Mouse (Mus musculus) embryonic facial prominence, embryonic 12.5 days (tissue): ENCODE measurements at regions not wholly inside any gene's neighbourhood (a gene's known extent, or its start where the extent isn't known, plus 50 kb on each side); places are given as distances from the start of the nearest gene placed in this dataset.

Experiments
- ATAC-seq: fragments of 200-750 bp; cut with Nextera tagmentation; 2 replicates; pipeline ENCODE4 v1.8.0; 2017; ENCODE audit not compliant: insufficient number of reproducible peaks, insufficient read depth, low FRiP score, low TSS enrichment
- H3K27ac ChIP-seq: fragments of 300-500 bp; sonication (generic); 2 replicates; pipeline ENCODE4 v1.5.1; 2016; ENCODE audit warnings: mild to moderate bottlenecking
- H3K27me3 ChIP-seq: fragments of 300-500 bp; sonication (generic); 2 replicates; pipeline ENCODE4 v1.6.1; 2016; ENCODE audit warnings: mild to moderate bottlenecking, moderate library complexity
- H3K36me3 ChIP-seq: fragments of 300-500 bp; sonication (generic); 2 replicates; pipeline ENCODE4 v1.6.1; 2016; ENCODE audit warnings: mild to moderate bottlenecking
- H3K4me1 ChIP-seq: fragments of 300-500 bp; sonication (generic); 2 replicates; pipeline ENCODE4 v1.6.1; 2016
- H3K4me2 ChIP-seq: fragments of 300-500 bp; sonication (generic); replicated peaks from 2 replicates; pipeline ENCODE4 v1.6.1; 2016; ENCODE audit warnings: mild to moderate bottlenecking, moderate library complexity
- H3K4me3 ChIP-seq: fragments of 300-500 bp; sonication (generic); 2 replicates; pipeline ENCODE4 v1.5.1; 2016; ENCODE audit warnings: mild to moderate bottlenecking
- H3K9ac ChIP-seq: fragments of 300-500 bp; sonication (generic); 2 replicates; pipeline ENCODE4 v1.6.1; 2016; ENCODE audit warnings: mild to moderate bottlenecking, moderate library complexity
- H3K9me3 ChIP-seq: fragments of 300-500 bp; sonication (generic); 2 replicates; pipeline ENCODE4 v1.6.1; 2016; ENCODE audit warnings: mild to moderate bottlenecking, moderate library complexity
- WGBS: fragments of 180-500 bp; shearing (Covaris S2); methylation state at CpG from one replicate; pipeline ENCODE4 v1.1.7; 2016; 5-methylcytosine and 5-hydroxymethylcytosine counted together

GRCm38 (mm10) chr1:47448737-47449489 lies 556.3 kb upstream of the Slc39a10 start:
- H3K4me2 ChIP-seq: no peak overlapping the region
- WGBS: 74% methylated on average over 6 of the region's 6 CpGs
- no peaks in the 10 kb centered on the region for H3K9me3 ChIP-seq
- no peak for ATAC-seq
- H3K4me1 ChIP-seq: no peaks in the 10 kb centered on the region
- H3K27me3 ChIP-seq: no peaks in the 10 kb centered on the region
- no peak overlapping the region for H3K4me3 ChIP-seq
- H3K27ac ChIP-seq: no peak overlapping the region
- no peak overlapping the region for H3K9ac ChIP-seq
- H3K36me3 ChIP-seq: no peaks in the 10 kb centered on the region

GRCm38 (mm10) chr1:47448070-47448469 lies 555.4 kb upstream of the Slc39a10 start:
- 75% methylated on average over 3 of the region's 3 CpGs for WGBS
- Histone ChIP-seq H3K4me2 (no peak overlapping the region), H3K4me1 (no peaks in the 10 kb centered on the region), H3K9me3 (no peaks in the 10 kb centered on the region), H3K4me3 (no peak overlapping the region), H3K27ac (no peak overlapping the region), H3K36me3 (no peaks in the 10 kb centered on the region), H3K9ac (no peak overlapping the region), H3K27me3 (no peaks in the 10 kb centered on the region)
- no peak for ATAC-seq

- Histone ChIP-seq H3K27me3 (no peaks in the 10 kb centered on the region), H3K27ac (no peak overlapping the region), H3K9me3 (no peaks in the 10 kb centered on the region), H3K36me3 (no peaks in the 10 kb centered on the region), H3K4me3 (no peak overlapping the region), H3K4me1 (no peaks in the 10 kb centered on the region), H3K4me2 (no peak overlapping the region), H3K9ac (no peak overlapping the region)
- no peak for ATAC-seq
- WGBS: 73% methylated on average over 6 of the region's 6 CpGs
Observed at GRCm38 (mm10) chr1:47446021-47446420, 553.4 kb upstream of the Slc39a10 start.

- WGBS: 64% methylated on average over 1 of the region's 1 CpGs
- no peak overlapping the region for H3K4me2 ChIP-seq
- no peak for ATAC-seq
- no peaks in the 10 kb centered on the region for H3K27me3 ChIP-seq
- H3K9ac ChIP-seq: no peak overlapping the region
- H3K27ac ChIP-seq: no peak overlapping the region
- H3K4me1 ChIP-seq: no peaks in the 10 kb centered on the region
- no peaks in the 10 kb centered on the region for H3K9me3 ChIP-seq
- H3K36me3 ChIP-seq: no peaks in the 10 kb centered on the region
- no peak overlapping the region for H3K4me3 ChIP-seq
Observed at GRCm38 (mm10) chr1:47432829-47433228, 540.2 kb upstream of the Slc39a10 start.

GRCm38 (mm10) chr1:47405164-47405563 lies 512.5 kb upstream of the Slc39a10 start:
- no peak overlapping the region for H3K4me2 ChIP-seq
- no peaks in the 10 kb centered on the region for H3K4me1 ChIP-seq
- H3K36me3 ChIP-seq: no peaks in the 10 kb centered on the region
- no peak overlapping the region for H3K9ac ChIP-seq
- H3K27me3 ChIP-seq: no peaks in the 10 kb centered on the region
- 57% methylated on average over 1 of the region's 1 CpGs for WGBS
- no peak overlapping the region for H3K27ac ChIP-seq
- no peaks in the 10 kb centered on the region for H3K9me3 ChIP-seq
- no peak for ATAC-seq
- no peak overlapping the region for H3K4me3 ChIP-seq

- H3K27ac ChIP-seq: no peak overlapping the region
- ATAC-seq: no peak
- H3K4me1 ChIP-seq: no peaks in the 10 kb centered on the region
- no peak overlapping the region for H3K9ac ChIP-seq
- H3K27me3 ChIP-seq: no peaks in the 10 kb centered on the region
- no peaks in the 10 kb centered on the region for H3K36me3 ChIP-seq
- H3K4me2 ChIP-seq: no peak overlapping the region
- no peak overlapping the region for H3K4me3 ChIP-seq
- H3K9me3 ChIP-seq: no peaks in the 10 kb centered on the region
Observed at GRCm38 (mm10) chr1:47386579-47386978, 493.9 kb upstream of the Slc39a10 start.

GRCm38 (mm10) chr1:47378795-47379194 lies 486.1 kb upstream of the Slc39a10 start:
- no peak overlapping the region for H3K4me2 ChIP-seq
- H3K9ac ChIP-seq: no peak overlapping the region
- no peak for ATAC-seq
- no peaks in the 10 kb centered on the region for H3K9me3 ChIP-seq
- H3K4me1 ChIP-seq: no peaks in the 10 kb centered on the region
- WGBS: 19% methylated on average over 1 of the region's 1 CpGs
- H3K27me3 ChIP-seq: no peaks in the 10 kb centered on the region
- H3K27ac ChIP-seq: no peak overlapping the region
- H3K36me3 ChIP-seq: no peaks in the 10 kb centered on the region
- no peak overlapping the region for H3K4me3 ChIP-seq

GRCm38 (mm10) chr1:47339718-47340439 lies 447.2 kb upstream of the Slc39a10 start:
- Histone ChIP-seq H3K4me1 (no peaks in the 10 kb centered on the region), H3K27me3 (no peaks in the 10 kb centered on the region), H3K9ac (no peak overlapping the region), H3K36me3 (no peaks in the 10 kb centered on the region), H3K4me3 (no peak overlapping the region), H3K9me3 (no peaks in the 10 kb centered on the region), H3K27ac (no peak overlapping the region), H3K4me2 (no peak overlapping the region)
- ATAC-seq: no peak
- 81% methylated on average over 3 of the region's 3 CpGs for WGBS

GRCm38 (mm10) chr1:47310572-47311075 lies 418.0 kb upstream of the Slc39a10 start:
- Histone ChIP-seq H3K4me3 (no peak overlapping the region), H3K4me1 (no peaks in the 10 kb centered on the region), H3K4me2 (no peak overlapping the region), H3K9ac (no peak overlapping the region), H3K27ac (no peak overlapping the region), H3K36me3 (no peaks in the 10 kb centered on the region), H3K9me3 (no peaks in the 10 kb centered on the region), H3K27me3 (no peaks in the 10 kb centered on the region)
- 66% methylated on average over 2 of the region's 2 CpGs for WGBS
- ATAC-seq: no peak

- no peak overlapping the region for H3K4me2 ChIP-seq
- H3K4me1 ChIP-seq: no peaks in the 10 kb centered on the region
- H3K9me3 ChIP-seq: no peaks in the 10 kb centered on the region
- no peaks in the 10 kb centered on the region for H3K27me3 ChIP-seq
- no peak overlapping the region for H3K9ac ChIP-seq
- no peak for ATAC-seq
- H3K36me3 ChIP-seq: no peaks in the 10 kb centered on the region
- H3K27ac ChIP-seq: no peak overlapping the region
- H3K4me3 ChIP-seq: no peak overlapping the region
Observed at GRCm38 (mm10) chr1:47306961-47307360, 414.3 kb upstream of the Slc39a10 start.

GRCm38 (mm10) chr1:47299311-47299710 lies 406.7 kb upstream of the Slc39a10 start:
- Histone ChIP-seq H3K36me3 (no peaks in the 10 kb centered on the region), H3K9ac (no peak overlapping the region), H3K27me3 (no peaks in the 10 kb centered on the region), H3K4me3 (no peak overlapping the region), H3K4me1 (no peaks in the 10 kb centered on the region), H3K27ac (no peak overlapping the region), H3K4me2 (no peak overlapping the region), H3K9me3 (no peaks in the 10 kb centered on the region)
- no peak for ATAC-seq
- WGBS: 93% methylated on average over 1 of the region's 1 CpGs

GRCm38 (mm10) chr1:47285639-47286038 lies 393.0 kb upstream of the Slc39a10 start:
- WGBS: 88% methylated on average over 1 of the region's 1 CpGs
- ATAC-seq: no peak
- Histone ChIP-seq H3K4me2 (no peak overlapping the region), H3K27ac (no peak overlapping the region), H3K27me3 (no peaks in the 10 kb centered on the region), H3K9me3 (no peaks in the 10 kb centered on the region), H3K4me3 (no peak overlapping the region), H3K9ac (no peak overlapping the region), H3K36me3 (no peaks in the 10 kb centered on the region), H3K4me1 (no peaks in the 10 kb centered on the region)
